Mouse (Mus musculus) spleen, postnatal 4 days (tissue): Measurements from ENCODE around the gene Smarcd2.

Experiments
- DNase-seq, 2 experiments: peaks; one replicate each; pipeline ENCODE4 v3.0.0; 2022; ENCODE audit warnings: low spot score in 2 of 2

Smarcd2 gene

DNA sequence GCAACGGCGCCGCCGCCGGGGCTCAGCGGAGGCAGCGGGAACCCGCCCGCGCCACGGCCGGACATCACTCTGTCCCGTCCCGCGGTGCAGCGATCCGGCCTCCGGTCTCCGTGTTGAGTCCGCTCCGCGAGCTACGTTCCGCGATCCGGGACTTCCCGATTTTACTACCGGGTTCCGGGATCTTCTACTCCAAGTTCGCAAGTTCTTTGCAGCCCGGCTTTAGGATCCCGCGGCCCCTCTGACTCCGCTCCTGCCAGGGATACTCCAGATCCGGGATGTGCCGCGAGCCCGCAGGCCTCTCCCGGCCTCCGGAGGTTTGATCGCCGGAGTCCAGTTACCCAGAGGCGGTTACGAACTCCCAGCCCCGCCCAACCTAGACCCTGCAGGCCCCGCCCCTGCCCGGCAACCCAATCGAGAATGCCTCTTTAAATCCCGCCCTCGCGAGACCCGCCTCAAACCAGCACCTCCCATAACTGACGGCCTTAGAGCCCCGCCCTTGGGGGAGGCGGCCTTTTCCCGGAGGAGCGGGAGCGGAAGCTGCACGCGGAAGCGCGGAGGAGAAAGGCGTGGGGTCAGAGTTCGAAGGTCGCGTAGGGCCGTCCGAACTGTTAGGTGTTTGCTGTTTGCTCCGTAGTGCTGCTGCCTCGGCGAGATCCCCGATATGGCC, at the start of gene Smarcd2:
TSS of gene Smarcd2 (minus strand) at position 329 of the 667 bp plus-strand sequence.
- peak; percentile 99 for DNase-seq

DNA sequence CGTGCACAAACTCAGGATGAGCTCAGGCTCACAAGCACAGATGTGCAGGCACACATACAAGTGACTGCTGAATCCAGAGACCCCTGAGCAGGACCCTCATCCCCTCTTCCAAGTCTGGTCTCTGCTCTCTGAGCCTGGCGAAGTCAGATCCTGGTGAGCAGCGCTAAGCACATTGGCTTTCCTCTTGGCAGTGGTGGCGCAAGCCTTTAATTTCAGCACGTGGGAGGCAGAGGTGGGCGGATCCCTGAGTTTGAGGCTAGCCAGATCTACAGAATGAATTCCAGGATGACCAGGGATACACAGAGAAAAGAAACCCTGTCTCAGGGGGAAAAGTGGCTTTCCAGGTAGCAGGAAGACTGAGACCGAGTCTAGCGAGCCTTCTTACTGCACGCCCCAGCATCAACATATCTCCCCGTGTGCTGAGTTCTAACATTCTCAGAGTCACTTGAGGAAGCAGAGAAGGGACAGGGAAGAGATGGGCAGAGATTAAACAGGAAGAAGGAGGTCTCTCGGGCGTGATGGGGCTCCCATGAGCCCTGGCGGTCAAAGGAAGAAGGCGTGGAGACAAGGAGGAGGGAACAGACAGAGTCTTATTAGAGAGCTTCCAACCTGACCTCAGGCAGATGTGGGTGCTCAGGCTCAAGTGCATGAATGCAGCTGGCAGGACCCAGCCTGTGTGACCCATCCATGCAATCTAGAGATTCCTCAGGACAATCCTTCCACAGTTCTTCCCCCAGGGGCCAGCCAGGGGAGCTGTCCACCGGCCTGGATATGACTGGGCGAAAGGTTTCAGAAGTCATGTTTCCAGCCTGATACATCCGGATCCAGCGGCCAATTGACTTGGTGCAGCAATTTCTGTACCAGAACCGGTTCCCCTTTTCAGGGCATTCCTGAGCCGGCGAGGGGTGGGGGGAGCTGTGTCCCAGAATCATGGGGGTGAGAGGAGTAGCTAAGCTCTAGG, 45.9 kb upstream of the Smarcd2 start:
- no peak for DNase-seq

DNA sequence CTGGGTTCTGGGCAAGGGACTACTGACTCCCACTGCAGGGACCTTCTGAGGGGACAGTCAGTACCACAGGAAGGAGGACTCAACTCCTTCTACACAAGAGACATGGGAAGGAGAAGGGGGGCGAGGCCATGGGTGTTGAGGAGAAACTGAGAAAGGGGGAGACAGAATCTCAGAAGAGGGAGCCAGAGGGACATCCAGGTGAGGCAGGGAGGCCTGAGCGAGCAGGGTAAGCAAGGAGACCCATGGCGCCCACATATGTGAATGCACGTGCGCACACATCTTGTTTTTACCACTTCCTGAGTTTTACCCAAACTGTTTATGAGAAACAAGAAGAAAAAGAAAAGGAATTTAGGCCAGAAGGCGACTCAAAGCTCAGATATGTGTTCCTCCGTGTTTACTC, 45.0 kb upstream of the Smarcd2 start:
- no peak for DNase-seq

DNA sequence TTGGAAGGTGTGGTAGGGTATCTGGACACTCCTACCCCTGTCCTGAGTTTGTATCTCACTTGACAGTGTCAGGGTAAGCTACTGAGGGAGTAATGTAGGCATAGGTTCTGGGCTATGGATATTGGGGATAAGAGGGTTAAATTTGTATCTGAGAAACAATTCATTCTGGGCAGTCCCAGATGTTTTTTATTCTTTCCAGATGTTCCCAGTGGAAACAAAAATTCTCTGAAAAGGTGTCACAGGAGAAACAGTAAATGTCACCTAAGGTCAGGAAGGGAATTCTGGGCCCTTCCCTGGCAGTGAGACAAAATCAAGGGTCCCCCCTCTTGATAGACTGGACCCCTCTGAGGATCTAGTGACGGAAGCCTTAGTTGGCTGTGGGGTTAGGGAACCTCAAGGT, 43.6 kb upstream of the Smarcd2 start:
- DNase-seq: no peak

DNA sequence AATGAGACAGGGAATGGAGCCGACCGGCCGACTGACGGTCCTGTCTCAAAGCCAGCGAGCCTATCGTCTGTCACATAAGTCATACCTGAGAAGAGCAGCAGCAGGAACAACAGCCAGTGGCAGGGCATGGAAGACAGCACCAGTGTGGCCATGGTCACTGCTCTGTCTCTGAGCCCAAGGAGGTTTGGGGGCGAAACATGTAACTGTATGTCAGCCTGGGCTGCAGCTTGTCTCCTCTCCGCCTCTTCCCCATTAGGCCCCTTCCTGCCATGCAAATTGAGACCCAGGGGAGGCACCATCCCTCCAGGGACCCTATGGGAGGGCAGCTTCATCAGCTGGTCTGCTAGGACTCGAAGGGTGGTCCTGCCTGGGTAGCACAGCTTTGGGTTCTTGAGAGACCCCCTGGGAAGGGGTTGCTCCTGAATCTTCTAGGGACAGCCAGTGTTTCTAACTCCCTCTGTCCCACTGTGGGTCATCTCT, 41.6 kb upstream of the Smarcd2 start, which contains the start of gene Cd79b:
TSS of gene Cd79b (minus strand) at position 430 of the 480 bp plus-strand sequence.
- peak; percentile 79 to 87 for DNase-seq

DNA sequence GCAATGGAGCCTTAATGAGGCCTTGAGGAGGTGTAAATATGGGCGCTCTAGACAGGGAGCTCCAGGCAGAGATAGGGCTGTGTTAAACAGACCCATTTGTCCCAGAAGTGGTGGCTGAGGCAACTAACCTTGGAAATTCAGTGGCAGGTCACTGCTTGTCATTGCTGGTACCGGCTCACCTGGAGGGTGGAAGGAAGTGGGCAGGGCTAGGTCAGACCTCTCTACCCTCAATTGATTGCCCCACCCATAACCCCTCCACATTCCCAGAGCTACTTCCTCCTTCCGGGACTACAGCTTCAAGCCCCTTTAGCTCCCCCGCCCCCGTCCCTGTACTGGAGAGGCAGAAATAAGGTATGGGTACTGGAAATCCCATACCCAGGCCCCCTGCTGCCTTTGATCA, 40.8 kb upstream of the Smarcd2 start:
- no peak for DNase-seq

DNA sequence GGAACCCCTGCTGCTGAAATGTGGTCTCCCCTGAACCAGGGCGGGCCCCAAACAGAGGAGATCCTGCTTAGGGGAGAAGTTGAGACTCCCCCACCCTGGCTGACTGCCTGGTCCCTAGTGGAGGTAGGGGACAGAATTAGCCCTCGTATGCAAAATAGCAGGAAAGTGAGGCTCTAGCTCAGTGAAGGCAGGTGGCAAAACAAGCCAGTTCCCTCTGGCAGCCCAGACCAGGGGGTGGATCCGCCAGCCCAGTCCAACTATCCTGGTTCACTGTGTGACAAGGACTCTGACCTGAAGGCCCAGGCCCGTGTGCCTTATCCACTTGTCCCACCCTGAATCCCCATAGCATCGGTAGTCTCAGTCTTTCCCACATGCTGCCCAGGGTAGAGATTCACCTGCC, 37.4 kb upstream of the Smarcd2 start:
- peak; percentile 65 to 77 for DNase-seq

DNA sequence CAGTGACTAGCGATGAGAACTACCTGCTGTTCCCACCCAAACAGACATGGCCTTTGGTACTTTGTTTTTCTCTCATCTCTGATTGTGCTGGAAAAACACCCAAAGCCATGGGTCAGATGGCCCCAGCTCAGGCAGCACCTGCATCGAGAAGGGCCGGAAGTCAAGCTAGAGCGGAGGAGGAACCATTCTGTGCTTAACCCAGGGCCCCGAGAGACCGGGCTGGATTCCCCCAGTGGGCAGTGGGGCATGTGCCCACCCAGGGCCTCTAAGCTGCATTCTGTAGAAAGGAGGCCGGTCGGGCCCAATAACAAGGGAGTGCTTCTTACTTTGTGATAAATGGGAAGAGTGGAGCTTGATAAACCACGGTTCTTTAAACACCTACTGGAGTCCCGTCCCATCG, 35.4 kb upstream of the Smarcd2 start:
- peak; percentile 75 to 81 for DNase-seq

DNA sequence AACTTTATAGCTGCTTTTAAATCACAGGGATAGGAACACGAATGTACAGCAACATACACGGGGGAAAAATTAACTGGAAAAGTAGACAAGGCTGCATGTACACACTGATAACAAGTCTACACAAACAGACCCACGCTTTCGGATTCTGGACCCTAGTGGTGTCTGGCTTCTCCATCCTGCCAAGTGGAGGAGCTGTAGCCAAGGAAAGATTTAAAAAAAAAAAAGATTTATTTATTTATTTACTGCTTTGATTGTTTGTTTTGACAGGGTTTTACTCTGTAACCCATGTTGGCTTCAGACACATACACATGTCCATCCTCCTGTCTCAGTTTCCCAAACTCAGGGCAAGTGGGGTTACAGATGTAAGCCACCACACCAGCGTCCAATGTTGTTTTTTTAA, 34.7 kb upstream of the Smarcd2 start:
- no peak for DNase-seq

DNA sequence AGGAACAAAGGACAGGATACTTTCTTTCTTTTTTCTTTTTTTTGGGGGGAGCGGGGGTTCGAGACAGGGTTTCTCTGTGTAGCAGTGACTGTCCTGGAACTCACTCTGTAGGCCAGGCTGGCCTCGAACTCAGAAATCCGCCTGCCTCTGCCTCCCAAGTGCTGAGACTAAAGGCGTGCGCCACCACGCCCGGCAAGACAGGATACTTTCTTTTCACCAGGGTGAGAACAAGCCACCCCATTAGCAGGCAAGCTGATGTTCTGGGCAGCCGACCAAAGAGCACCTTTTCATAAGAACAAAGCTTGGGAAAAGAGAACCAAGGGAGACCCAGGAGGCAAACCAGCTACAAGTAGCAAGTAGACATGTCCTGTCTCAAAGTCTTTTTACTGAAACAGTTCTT, 34.0 kb upstream of the Smarcd2 start:
- DNase-seq: no peak

DNA sequence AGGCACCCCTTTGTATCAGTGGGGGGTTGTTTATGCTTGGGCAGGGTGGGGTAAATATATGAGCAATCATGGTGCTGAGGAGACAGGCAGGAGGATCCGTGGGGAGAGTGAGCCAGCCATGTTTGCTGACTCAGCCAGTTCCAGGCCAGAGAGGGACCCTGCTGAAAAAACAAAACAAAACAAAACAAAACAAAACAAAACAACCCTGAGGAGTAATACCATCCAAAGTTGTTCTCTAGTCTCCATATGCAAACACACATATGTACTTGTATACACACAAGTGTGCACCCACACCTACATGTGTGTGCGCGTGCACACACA, 33.3 kb upstream of the Smarcd2 start:
- no peak for DNase-seq

DNA sequence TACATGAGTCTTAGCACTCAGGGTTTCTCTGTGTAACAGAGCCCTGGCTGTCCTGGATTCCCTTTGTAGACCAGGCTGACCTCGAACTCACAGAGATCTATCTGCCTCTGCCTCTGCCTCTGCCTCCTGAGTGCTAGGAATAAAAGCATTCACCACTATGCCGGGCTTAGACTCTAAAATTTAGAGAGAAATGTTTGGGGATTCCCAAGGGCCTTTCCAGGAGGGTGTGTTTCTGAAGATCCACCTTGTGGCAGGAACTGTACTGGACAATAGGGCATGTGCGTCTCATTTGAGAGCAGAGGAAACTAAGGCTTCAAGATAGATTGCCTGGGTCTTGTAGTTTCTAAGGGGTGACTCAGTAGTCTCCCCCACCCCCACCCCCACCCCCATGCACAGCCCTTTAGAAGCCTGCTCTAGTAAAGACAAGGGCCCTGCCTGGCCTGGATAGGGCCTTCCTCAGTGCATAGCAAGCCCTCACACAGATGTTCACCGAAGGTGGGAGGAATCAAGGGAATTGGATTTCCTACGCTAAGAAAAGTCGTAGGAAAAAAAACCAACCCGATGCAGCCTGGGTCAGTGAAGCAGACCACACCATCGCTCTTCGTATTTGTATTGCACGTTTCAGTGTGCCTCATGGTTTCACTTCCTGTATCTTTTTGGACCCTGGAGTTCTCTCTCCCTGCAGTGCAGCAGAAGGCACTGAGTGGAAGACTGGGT, 32.7 kb upstream of the Smarcd2 start:
- peak in 1 of 2 experiments; percentile 27 for DNase-seq

DNA sequence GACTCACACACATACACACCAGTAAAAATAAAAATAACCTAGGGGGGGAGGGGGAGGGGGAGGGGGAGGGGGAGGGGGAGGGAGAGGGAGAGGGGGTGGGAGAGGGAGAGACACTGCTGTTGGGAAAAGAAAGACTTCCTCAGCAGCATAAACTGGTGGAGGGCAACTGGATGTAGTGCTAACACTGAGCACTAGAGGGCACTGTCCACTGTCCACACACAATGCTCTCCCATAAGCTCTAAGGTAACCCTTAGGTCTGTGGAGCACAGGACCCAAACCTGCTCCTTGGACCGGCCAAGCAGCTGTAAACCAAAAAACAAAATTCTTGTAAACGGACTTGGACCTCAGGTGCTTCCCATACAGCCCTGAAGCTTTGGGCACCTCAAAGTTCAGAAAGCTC, 29.9 kb upstream of the Smarcd2 start:
- peak; percentile 62 to 88 for DNase-seq

DNA sequence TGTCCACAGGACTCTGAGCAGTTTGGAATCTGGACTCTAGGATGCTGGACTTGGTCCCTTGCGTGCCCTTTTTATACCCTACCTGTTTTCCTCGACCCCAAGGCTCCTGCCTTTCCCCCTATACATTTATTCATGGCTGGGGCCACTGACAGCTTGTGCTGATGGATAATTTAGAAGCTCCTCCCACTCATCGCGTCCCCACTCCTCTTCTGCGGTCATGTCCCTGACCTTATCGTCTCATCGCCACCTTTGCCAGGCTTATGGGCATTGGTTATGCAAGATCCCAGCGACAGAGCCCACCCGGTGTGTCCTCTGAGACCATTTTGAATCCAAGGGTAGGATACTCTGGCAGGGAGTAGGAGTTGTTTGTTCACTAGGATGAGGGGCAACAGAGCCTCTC, 29.0 kb upstream of the Smarcd2 start, which contains the start of gene Gh:
TSS of gene Gh (minus strand) at position 101 of the 400 bp plus-strand sequence.
- DNase-seq: no peak

DNA sequence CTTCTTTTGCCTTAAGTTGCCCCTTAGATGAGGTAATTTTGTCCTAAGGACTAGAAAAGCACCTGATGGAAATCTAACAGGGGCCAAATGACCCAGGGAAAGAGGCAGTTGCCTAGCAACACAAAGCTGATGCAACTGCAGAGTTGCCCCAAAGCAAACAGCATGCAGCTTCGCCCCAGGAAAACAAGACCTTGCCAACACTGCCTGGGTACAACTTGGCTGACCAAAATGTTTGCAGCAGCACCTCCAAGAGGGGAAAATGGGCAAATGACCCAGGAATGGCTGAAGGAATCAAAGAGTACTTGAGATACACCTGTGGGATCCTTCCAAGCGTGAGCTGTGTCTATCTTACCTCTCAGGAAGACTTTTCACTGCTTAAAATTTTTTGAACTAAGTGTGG, 19.1 kb upstream of the Smarcd2 start:
- no peak for DNase-seq

DNA sequence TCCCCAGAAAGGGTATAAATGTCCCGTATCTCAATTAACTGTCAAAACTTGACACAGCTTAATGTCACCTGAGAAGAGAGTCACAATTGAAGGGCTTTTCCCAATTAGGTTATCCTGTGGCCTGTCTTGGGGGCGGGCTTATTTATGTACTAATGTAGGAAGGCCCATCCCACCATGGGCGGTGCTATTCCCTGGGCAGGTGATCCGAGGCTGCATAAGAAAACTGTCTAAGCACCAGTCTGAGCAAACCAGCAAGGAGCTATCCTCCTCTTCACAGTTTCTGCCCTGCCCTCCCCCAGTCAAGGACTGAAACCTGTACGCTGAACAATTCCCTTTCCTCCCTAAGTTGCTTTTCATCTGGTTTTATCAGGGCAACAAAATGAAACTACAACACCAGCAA, 17.6 kb upstream of the Smarcd2 start:
- no peak for DNase-seq

DNA sequence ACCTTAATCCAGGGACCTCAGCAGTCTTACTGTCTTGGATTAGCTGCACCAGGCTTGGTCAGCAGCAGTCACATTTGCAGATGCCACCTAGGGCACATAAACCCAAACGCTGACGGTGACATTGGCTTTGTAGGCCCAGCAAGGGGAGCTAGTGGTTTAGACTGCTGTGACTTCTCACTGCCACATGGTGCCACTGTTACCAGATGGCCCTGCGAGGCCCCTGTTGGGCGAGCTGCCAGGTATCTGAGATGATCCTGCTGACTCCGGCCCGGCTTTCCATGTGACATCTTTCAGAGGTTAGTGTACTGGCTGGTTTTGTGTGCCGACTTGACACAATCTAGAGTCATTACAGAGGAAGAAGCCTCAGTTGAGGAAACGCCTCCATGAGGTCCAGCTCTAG, 16.6 kb upstream of the Smarcd2 start:
- peak; percentile 48 to 74 for DNase-seq

DNA sequence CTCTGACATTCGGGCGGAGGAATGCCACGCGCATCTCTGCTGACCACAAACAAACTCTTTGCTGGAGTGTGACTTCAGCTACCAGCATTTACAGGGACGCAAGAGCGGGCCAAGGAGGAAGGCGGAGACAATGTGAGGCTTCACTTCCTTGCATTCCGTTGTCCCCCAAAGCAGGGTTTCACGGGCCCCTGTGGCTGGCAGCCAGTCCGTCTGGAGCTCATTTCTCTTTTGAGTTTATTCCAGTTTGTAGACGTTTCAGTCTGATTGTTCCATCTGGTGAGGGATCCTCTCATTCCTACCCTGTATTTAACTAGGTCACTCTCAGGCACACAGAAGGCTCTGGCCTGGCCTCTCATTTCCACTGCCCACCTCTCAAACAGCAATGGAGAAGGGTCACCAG, 14.2 kb upstream of the Smarcd2 start:
- DNase-seq: no peak

DNA sequence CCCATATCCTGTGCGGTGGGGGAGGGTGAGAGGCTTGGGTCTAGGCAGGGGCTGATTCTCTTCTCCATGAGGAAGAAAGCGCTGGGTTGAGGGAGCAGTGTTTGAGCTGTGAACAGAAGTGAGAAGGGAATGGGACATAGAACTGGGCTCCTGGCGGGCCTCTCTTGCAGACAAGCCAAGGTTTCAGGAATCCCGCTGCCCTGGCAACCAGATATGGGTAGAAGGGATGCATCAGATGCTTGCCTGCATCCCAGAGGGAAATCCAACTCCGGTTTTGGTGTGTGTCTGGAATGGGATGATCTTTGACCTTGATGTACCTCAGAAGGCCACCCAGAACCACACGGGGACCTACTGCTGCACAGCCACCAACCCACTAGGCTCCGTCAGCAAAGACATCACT, 13.4 kb upstream of the Smarcd2 start:
- DNase-seq: no peak

DNA sequence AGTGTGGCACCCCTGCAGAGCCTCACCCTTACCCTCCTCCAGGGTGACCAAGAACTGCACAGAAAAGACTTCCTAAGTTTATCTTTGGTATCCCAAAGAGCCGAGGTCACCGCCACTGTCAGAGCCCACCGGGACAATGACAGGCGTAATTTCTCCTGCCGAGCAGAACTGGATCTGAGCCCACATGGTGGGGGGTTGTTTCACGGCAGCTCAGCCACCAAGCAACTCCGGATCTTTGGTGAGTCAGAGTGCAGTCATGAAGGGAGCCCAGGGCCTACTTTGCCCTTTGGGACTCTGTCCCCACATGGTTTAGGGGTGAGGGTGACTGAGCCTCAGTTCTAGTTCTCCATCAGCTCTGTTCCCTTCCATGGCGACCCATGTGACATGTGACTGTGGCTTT, 11.4 kb upstream of the Smarcd2 start:
- DNase-seq: no peak

DNA sequence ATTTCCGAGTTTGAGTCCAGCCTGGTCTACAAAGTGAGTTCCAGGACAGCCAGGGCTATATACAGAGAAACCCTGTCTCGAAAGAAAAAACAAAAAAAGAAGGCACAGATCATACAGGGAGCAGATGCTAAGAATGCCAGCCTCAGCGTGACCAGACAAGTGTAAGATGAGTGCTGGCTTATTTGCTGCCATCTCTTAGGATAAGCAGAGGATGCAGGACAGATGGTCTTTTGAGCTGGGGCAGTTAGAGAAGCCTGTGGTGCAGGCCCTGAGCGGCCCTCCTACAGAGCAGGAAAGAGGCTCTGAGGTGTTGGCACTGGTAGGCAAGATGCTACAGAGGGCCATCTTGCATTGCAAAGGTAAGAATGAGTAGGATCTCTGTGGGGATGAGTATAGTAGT, 10.6 kb upstream of the Smarcd2 start:
- no peak for DNase-seq

DNA sequence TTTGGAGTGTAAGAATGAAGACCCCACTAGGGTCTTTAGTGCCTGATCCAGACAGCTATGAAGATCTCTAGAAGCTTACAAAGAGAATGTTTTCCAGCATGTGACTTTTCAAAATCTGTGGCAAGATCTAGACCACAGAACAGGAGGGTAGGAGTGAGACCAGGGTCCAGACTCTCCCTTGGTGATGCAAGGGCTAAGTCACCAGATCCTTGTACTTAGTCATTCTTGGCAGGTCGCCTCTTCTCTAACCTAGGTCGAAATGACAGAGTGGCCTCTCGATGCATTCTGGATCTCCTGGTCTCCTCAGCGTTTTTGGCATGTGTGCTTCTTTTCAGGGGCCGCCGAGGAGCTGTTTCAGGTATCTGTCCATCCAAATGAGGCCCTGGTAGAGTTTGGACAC, 9.7 kb upstream of the Smarcd2 start:
- DNase-seq: no peak
